ENCODE assay signal across 17 mouse cellular contexts in genomic region chr9:104126833-104127232, GRCm38 (mm10). TPM values are rescaled to one million over a fixed set of nuclear protein-coding genes. Genes with fewer than 3 reads are reported as not detected.
DNase-seq lines count a peak whose midpoint lies in the region; ATAC-seq lines count a peak whose summit lies in the region.
"Had no signal": no experiment of that assay in that cellular context is flagged by ENCODE, and none has a peak within 500 bp of the region (broad histone marks: within the 10 kb centered on the region; RNA-seq: fewer than 3 reads in every experiment).

Ackr4 (minus strand) TSS chr9:104126933.

- 78% methylated on average over 3 of the region's 3 CpGs for WGBS in hindbrain, embryonic 16.5 days
- WGBS in hindbrain, embryonic 10.5 days: 78% methylated on average over 3 of the region's 3 CpGs
- WGBS in neural tube, embryonic 15.5 days: 73% methylated on average over 3 of the region's 3 CpGs
- whole genome bisulfite sequencing in forebrain, embryonic 14.5 days: 77% methylated on average over 3 of the region's 3 CpGs
- 76% methylated on average over 3 of the region's 3 CpGs for WGBS in limb, embryonic 15.5 days
- WGBS in intestine, embryonic 15.5 days: 88% methylated on average over 3 of the region's 3 CpGs

- ATAC-seq in hindbrain, embryonic 16.5 days: no peak
- ATAC-seq in neural tube, embryonic 15.5 days (ENCODE audit: low FRiP score): no peak
- ATAC-seq in forebrain, embryonic 14.5 days: no peak
- ATAC-seq in limb, embryonic 15.5 days (ENCODE audit: insufficient number of reproducible peaks, low FRiP score, low TSS enrichment, low read depth): no peak
- ATAC-seq in intestine, embryonic 15.5 days: no peak
- ATAC-seq: liver, embryonic 12.5 days had no signal

- no peak for DNase-seq in hindbrain, embryonic 10.5 days (ENCODE audit: low spot score)
- DNase-seq in neural tube, embryonic 10.5 days (ENCODE audit: extremely low spot score, low spot score): no peak
- no peak for DNase-seq in forebrain, embryonic 14.5 days (ENCODE audit: low spot score)
- no peak for DNase-seq in T-cell, adult 2 months (ENCODE audit: low spot score)
- DNase-seq: cerebellum, adult 9-11 months; kidney, adult 8-10 months; kidney, postnatal 4 days; right cerebral cortex, postnatal 14 days had no signal

- H3K4me2 ChIP-seq in hindbrain, embryonic 16.5 days (ENCODE audit: low read length): no peak within 1 kb of the TSS
- no peak within 1 kb of the TSS for H3K4me2 ChIP-seq in neural tube, embryonic 15.5 days
- no peak within 1 kb of the TSS for H3K4me2 ChIP-seq in forebrain, embryonic 14.5 days (ENCODE audit: low read length)
- H3K4me2 ChIP-seq in limb, embryonic 15.5 days: no peak within 1 kb of the TSS
- no peak within 1 kb of the TSS for H3K4me2 ChIP-seq in intestine, embryonic 15.5 days (replicated peaks)
- H3K4me2 ChIP-seq: heart, embryonic 13.5 days; liver, embryonic 12.5 days; lung, embryonic 15.5 days; neural tube, embryonic 13.5 days had no signal

- H3K4me1 ChIP-seq in hindbrain, embryonic 16.5 days (ENCODE audit: control insufficient read depth, insufficient read depth, low read depth, low read length): peaks cover 4% of the 10 kb centered on the region
- peaks cover 39% of the 10 kb centered on the region for H3K4me1 ChIP-seq in hindbrain, embryonic 10.5 days (replicated peaks)
- peaks cover 24% of the 10 kb centered on the region for H3K4me1 ChIP-seq in neural tube, embryonic 15.5 days
- peaks cover 6% of the 10 kb centered on the region; the same call in 1 of the 2 replicates for H3K4me1 ChIP-seq in forebrain, embryonic 14.5 days (ENCODE audit: control insufficient read depth, insufficient read depth, low read length)
- H3K4me1 ChIP-seq in limb, embryonic 15.5 days: peaks cover 8% of the 10 kb centered on the region
- peaks cover 6% of the 10 kb centered on the region; the same call in 1 of the 2 replicates for H3K4me1 ChIP-seq in intestine, embryonic 15.5 days (replicated peaks)
- H3K4me1 ChIP-seq: liver, embryonic 12.5 days; lung, embryonic 15.5 days had no signal

- H3K36me3 ChIP-seq in hindbrain, embryonic 16.5 days (ENCODE audit: control insufficient read depth, insufficient read depth, low read length): no peaks in the 10 kb centered on the region
- no peaks in the 10 kb centered on the region for H3K36me3 ChIP-seq in hindbrain, embryonic 10.5 days
- no peaks in the 10 kb centered on the region for H3K36me3 ChIP-seq in neural tube, embryonic 15.5 days
- H3K36me3 ChIP-seq in forebrain, embryonic 14.5 days (ENCODE audit: control insufficient read depth, insufficient read depth, low read length): no peaks in the 10 kb centered on the region
- H3K36me3 ChIP-seq in limb, embryonic 15.5 days: no peaks in the 10 kb centered on the region
- no peaks in the 10 kb centered on the region for H3K36me3 ChIP-seq in intestine, embryonic 15.5 days
- H3K36me3 ChIP-seq: heart, embryonic 13.5 days; lung, embryonic 15.5 days; neural tube, embryonic 13.5 days had no signal

- no peak within 1 kb of the TSS for H3K9ac ChIP-seq in hindbrain, embryonic 16.5 days (ENCODE audit: low read depth, low read length)
- H3K9ac ChIP-seq in neural tube, embryonic 15.5 days (replicated peaks): no peak within 1 kb of the TSS
- H3K9ac ChIP-seq in forebrain, embryonic 14.5 days (ENCODE audit: low read length): no peak within 1 kb of the TSS
- no peak within 1 kb of the TSS for H3K9ac ChIP-seq in limb, embryonic 15.5 days
- H3K9ac ChIP-seq in intestine, embryonic 15.5 days: no peak within 1 kb of the TSS
- H3K9ac ChIP-seq: heart, embryonic 13.5 days; liver, embryonic 12.5 days; lung, embryonic 15.5 days; neural tube, embryonic 13.5 days had no signal

- peak within 1 kb of the TSS; percentile 48; the same call in 1 of the 2 replicates for H3K27ac ChIP-seq in hindbrain, embryonic 16.5 days (ENCODE audit: low read depth, low read length)
- H3K27ac ChIP-seq in hindbrain, embryonic 10.5 days: no peak within 1 kb of the TSS
- H3K27ac ChIP-seq in neural tube, embryonic 15.5 days (replicated peaks): 0 out of 2 replicates have a peak within 1 kb of the TSS, but pooled peaks have one; percentile 9
- peak within 1 kb of the TSS; percentile 55; the same call in 1 of the 2 replicates for H3K27ac ChIP-seq in forebrain, embryonic 14.5 days (ENCODE audit: low read depth, low read length)
- H3K27ac ChIP-seq in limb, embryonic 15.5 days: peak within 1 kb of the TSS; percentile 18; the same call in 1 of the 2 replicates
- no peak within 1 kb of the TSS for H3K27ac ChIP-seq in intestine, embryonic 15.5 days
- H3K27ac ChIP-seq: heart, embryonic 13.5 days; liver, embryonic 12.5 days; lung, embryonic 15.5 days had no signal

- H3K4me3 ChIP-seq in hindbrain, embryonic 16.5 days (ENCODE audit: low read length): no peak within 1 kb of the TSS
- no peak within 1 kb of the TSS for H3K4me3 ChIP-seq in hindbrain, embryonic 10.5 days
- H3K4me3 ChIP-seq in neural tube, embryonic 15.5 days (replicated peaks): no peak within 1 kb of the TSS
- no peak within 1 kb of the TSS for H3K4me3 ChIP-seq in forebrain, embryonic 14.5 days (ENCODE audit: low read depth, low read length)
- no peak within 1 kb of the TSS for H3K4me3 ChIP-seq in limb, embryonic 15.5 days
- H3K4me3 ChIP-seq in intestine, embryonic 15.5 days (replicated peaks): no peak within 1 kb of the TSS
- H3K4me3 ChIP-seq: erythroblast, embryonic 14.5 days; heart, embryonic 13.5 days; liver, embryonic 12.5 days; lung, embryonic 15.5 days; neural tube, embryonic 13.5 days had no signal

- H3K9me3 ChIP-seq in hindbrain, embryonic 16.5 days (ENCODE audit: control insufficient read depth, low read length): no peaks in the 10 kb centered on the region
- H3K9me3 ChIP-seq in hindbrain, embryonic 10.5 days: no peaks in the 10 kb centered on the region
- H3K9me3 ChIP-seq in neural tube, embryonic 15.5 days (replicated peaks): no peaks in the 10 kb centered on the region
- no peaks in the 10 kb centered on the region for H3K9me3 ChIP-seq in forebrain, embryonic 14.5 days (replicated peaks; ENCODE audit: control insufficient read depth, low read length)
- no peaks in the 10 kb centered on the region for H3K9me3 ChIP-seq in limb, embryonic 15.5 days
- H3K9me3 ChIP-seq in intestine, embryonic 15.5 days: no peaks in the 10 kb centered on the region
- H3K9me3 ChIP-seq: heart, embryonic 13.5 days; liver, embryonic 12.5 days; lung, embryonic 15.5 days; neural tube, embryonic 13.5 days had no signal

- no peaks in the 10 kb centered on the region for H3K27me3 ChIP-seq in hindbrain, embryonic 16.5 days (replicated peaks; ENCODE audit: control insufficient read depth, insufficient read depth, low read length)
- H3K27me3 ChIP-seq in hindbrain, embryonic 10.5 days (ENCODE audit: insufficient read depth, poor library complexity, severe bottlenecking): no peaks in the 10 kb centered on the region
- H3K27me3 ChIP-seq in neural tube, embryonic 15.5 days (replicated peaks): no peaks in the 10 kb centered on the region
- no peaks in the 10 kb centered on the region for H3K27me3 ChIP-seq in forebrain, embryonic 14.5 days (replicated peaks; ENCODE audit: control insufficient read depth, insufficient read depth, low read length)
- H3K27me3 ChIP-seq in limb, embryonic 15.5 days: no peaks in the 10 kb centered on the region
- H3K27me3 ChIP-seq in intestine, embryonic 15.5 days (replicated peaks): no peaks in the 10 kb centered on the region
- H3K27me3 ChIP-seq: heart, embryonic 13.5 days; liver, embryonic 12.5 days; lung, embryonic 15.5 days; neural tube, embryonic 13.5 days had no signal

RNA-seq across cellular contexts. Expression of gene Ackr4, which starts in this region (rescaled TPM):
- 1.8 and 2.6 TPM in 2 replicates for polyA plus RNA-seq in hindbrain, embryonic 16.5 days (2015; fragmentation: Nextera tagmentation; extraction: Ambion mirVana)
- polyA plus RNA-seq in hindbrain, embryonic 10.5 days (2016; fragmentation: Nextera tagmentation; extraction: Ambion mirVana): 0.26 and 0.42 TPM in 2 replicates
- 3.3 and 8.8 TPM in 2 replicates for polyA plus RNA-seq in neural tube, embryonic 15.5 days (2015; fragmentation: Nextera tagmentation; extraction: Ambion mirVana)
- polyA plus RNA-seq in forebrain, embryonic 14.5 days (2014; fragmentation: Nextera tagmentation; extraction: Ambion mirVana): 0.33 and 0.35 TPM in 2 replicates
- 4.8 and 6.9 TPM in 2 replicates for polyA plus RNA-seq in limb, embryonic 15.5 days (2015; fragmentation: Nextera tagmentation; extraction: Ambion mirVana)
- polyA plus RNA-seq in intestine, embryonic 15.5 days (2015; fragmentation: Nextera tagmentation; extraction: Ambion mirVana): 4.3 TPM in 2 replicates
- polyA plus RNA-seq: erythroblast, embryonic 14.5 days had no signal

Comparison
In these comparisons a context has a peak if more than half of its experiments do, and no peak if none do; other contexts are left out.
1. H3K27ac ChIP-seq: peak in hindbrain, embryonic 16.5 days (single experiment), neural tube, embryonic 15.5 days (single experiment), forebrain, embryonic 14.5 days (single experiment) and limb, embryonic 15.5 days (single experiment); none in hindbrain, embryonic 10.5 days (single experiment) and intestine, embryonic 15.5 days (single experiment).